Mouse (Mus musculus): Measurements from ENCODE around the gene Dbn1. TPM values are rescaled to one million over a fixed set of nuclear protein-coding genes. Genes with fewer than 3 reads are reported as not detected.

The Dbn1 gene
- polyA plus RNA-seq, 1 experiment from 2014 or later, result 292 TPM

DNA sequence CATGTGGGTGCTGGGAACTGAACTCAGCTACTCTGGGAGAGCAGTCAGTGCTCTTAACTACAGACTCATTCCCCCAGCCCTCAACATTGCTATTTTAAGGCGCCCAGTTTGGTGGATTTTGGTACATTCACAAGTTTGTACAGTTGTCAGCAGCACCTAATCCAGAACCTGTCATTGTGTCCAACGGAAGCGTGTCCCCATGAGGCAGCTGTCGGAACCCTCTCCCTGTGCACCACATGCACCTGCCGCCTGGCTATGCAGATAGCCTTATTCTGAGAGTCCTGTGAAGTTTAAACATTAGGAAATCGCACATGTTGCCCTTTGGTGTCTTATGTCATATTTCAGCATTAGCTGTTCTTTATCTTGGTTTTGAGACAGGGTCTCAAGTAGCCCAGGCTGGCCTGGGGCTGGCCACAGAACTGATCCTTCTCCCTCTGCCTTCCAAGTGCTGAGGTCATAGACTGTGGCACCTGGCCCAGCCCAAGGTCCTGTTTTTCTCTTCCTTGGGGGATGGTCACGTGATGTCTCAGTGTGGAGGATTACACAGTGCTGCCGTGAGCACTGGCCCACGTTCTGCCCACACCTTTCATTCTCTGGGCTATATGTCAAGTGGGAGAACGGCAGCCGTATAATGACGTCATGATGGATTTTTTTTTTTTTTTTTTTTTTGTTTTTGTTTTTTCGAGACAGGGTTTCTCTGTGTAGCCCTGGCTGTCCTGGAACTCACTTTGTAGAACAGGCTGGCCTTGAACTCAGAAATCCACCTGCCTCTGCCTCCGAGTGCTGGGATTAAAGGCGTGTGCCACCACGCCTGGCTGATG, 38.0 kb upstream of the Dbn1 start:
- H3K4me3 ChIP-seq (ENCODE audit: low read depth, low read length), result no peak overlapping the region
- H3K36me3 ChIP-seq (ENCODE audit: control insufficient read depth, insufficient read depth, low read length), result peaks cover 10% of the 10 kb centered on the region
- H3K4me1 ChIP-seq (ENCODE audit: control insufficient read depth, insufficient read depth, low read length), result no peaks in the 10 kb centered on the region
- WGBS, result 84% methylated on average over 15 of the region's 16 CpGs
- H3K27ac ChIP-seq (ENCODE audit: low read depth, low read length), result no peak overlapping the region
- H3K9me3 ChIP-seq (ENCODE audit: control insufficient read depth, low read length), result no peaks in the 10 kb centered on the region
- H3K4me2 ChIP-seq, result no peak overlapping the region
- DNase-seq (ENCODE audit: low spot score, missing footprints) (no peak), ATAC-seq (ENCODE audit: low FRiP score) (no peak)
- no peaks in the 10 kb centered on the region for H3K27me3 ChIP-seq (ENCODE audit: control insufficient read depth, insufficient read depth, low read length)
- no peak overlapping the region for H3K9ac ChIP-seq (ENCODE audit: low read length)

DNA sequence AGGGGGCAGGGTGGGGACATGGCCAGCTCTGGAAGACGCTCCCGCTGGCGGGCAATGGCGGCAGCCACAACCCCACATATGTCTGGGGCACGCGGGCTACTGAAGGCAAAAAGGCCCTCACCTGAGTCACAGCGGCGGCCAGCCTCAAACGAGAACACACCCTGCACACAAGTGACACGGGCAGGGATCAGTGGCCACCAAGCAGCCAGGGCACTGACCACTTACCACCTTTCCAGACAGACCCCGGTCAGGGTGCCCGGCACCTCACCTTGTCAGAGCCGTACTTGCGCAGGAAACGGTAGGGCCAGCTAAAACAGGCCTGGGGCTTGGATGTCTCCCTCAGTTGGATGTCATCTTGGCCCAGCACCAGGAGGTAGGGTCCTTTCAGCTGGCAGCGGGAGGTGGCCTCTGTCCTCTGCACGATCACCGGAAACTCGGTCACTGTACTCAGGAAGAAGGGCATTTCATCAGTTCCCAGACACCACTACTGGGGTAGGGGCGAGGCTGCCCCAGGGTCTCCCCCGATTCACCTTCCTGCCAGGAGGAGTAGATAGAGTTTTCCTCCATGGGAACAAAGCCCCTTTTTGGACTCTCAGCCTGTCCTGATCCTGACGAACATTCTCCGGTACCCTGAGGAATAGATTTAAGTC, 36.2 kb upstream of the Dbn1 start:
- H3K9ac ChIP-seq (ENCODE audit: low read length), result no peak overlapping the region
- H3K9me3 ChIP-seq (ENCODE audit: control insufficient read depth, low read length), result no peaks in the 10 kb centered on the region
- H3K36me3 ChIP-seq (ENCODE audit: control insufficient read depth, insufficient read depth, low read length), result no peaks in the 10 kb centered on the region
- no peak overlapping the region for H3K4me3 ChIP-seq (ENCODE audit: low read depth, low read length)
- no peaks in the 10 kb centered on the region for H3K4me1 ChIP-seq (ENCODE audit: control insufficient read depth, insufficient read depth, low read length)
- H3K27me3 ChIP-seq (ENCODE audit: control insufficient read depth, insufficient read depth, low read length), result no peaks in the 10 kb centered on the region
- DNase-seq (ENCODE audit: low spot score, missing footprints) (no peak), ATAC-seq (ENCODE audit: low FRiP score) (no peak)
- H3K4me2 ChIP-seq, result no peak overlapping the region
- 90% methylated on average over 23 of the region's 23 CpGs for WGBS
- H3K27ac ChIP-seq (ENCODE audit: low read depth, low read length), result no peak overlapping the region; the same call in 1 of the 2 replicates

DNA sequence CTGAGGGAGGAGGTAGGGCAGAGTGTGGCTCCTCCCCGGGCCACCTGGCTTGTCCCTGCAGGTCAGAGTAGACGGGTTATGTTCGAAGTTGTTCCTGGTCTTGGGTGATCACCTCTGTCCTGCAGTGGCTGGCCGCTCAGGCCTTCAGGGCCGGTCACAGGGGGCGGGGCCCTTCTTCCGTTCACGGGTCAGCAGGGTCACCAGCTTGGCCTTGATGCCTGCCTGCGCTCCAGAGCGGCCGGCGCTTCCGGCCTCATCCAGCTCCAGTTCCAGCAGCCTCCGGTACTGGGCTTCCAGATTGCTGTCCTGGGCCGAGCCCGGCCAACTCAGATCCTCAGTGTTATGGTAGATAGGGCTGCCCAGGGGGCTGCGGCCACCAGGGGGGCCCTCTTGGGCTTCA, 35.4 kb upstream of the Dbn1 start:
- no peaks in the 10 kb centered on the region for H3K27me3 ChIP-seq (ENCODE audit: control insufficient read depth, insufficient read depth, low read length)
- no peak for DNase-seq (ENCODE audit: low spot score, missing footprints)
- H3K36me3 ChIP-seq (ENCODE audit: control insufficient read depth, insufficient read depth, low read length), result no peaks in the 10 kb centered on the region
- no peak overlapping the region for H3K9ac ChIP-seq (ENCODE audit: low read length)
- no peaks in the 10 kb centered on the region for H3K9me3 ChIP-seq (ENCODE audit: control insufficient read depth, low read length)
- no peak overlapping the region for H3K27ac ChIP-seq (ENCODE audit: low read depth, low read length)
- H3K4me1 ChIP-seq (ENCODE audit: control insufficient read depth, insufficient read depth, low read length), result no peaks in the 10 kb centered on the region
- H3K4me2 ChIP-seq, result no peak overlapping the region
- no peak overlapping the region for H3K4me3 ChIP-seq (ENCODE audit: low read depth, low read length)
- no peak for ATAC-seq (ENCODE audit: low FRiP score)
- WGBS, result 59% methylated on average over 17 of the region's 17 CpGs

GRCm38 (mm10) chr13:55522730-55523129, 34.8 kb upstream of the Dbn1 start:
- Histone ChIP-seq H3K36me3 (ENCODE audit: control insufficient read depth, insufficient read depth, low read length) (no peaks in the 10 kb centered on the region), H3K27me3 (ENCODE audit: control insufficient read depth, insufficient read depth, low read length) (no peaks in the 10 kb centered on the region), H3K9me3 (ENCODE audit: control insufficient read depth, low read length) (no peaks in the 10 kb centered on the region), H3K4me1 (ENCODE audit: control insufficient read depth, insufficient read depth, low read length) (no peaks in the 10 kb centered on the region), H3K9ac (ENCODE audit: low read length) (no peak overlapping the region), H3K27ac (ENCODE audit: low read depth, low read length) (no peak overlapping the region), H3K4me3 (ENCODE audit: low read depth, low read length) (no peak overlapping the region), H3K4me2 (no peak overlapping the region)
- DNase-seq (ENCODE audit: low spot score, missing footprints), result no peak
- ATAC-seq (ENCODE audit: low FRiP score), result no peak
- WGBS, result 58% methylated on average over 8 of the region's 8 CpGs

DNA sequence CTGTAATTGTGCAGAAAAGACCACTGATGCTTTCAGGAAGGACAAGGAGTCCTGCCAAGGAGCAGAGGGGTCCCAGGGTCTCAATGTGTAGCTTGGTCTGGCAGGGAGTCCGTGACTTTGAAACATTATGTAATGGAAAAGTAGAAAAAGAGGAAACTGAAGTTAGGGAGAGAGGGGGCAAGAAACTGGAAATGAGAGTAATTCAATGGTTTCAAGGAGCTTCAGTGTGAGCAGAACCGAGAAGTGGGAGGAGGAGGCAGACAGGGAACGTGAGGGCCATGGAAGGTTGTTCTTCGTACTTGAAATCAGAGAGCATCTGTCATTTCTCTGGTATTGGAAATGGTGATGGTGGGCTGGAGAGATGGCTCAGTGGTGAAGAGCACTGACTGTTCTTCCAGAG, 31.7 kb upstream of the Dbn1 start:
- 82% methylated on average over 4 of the region's 4 CpGs for WGBS
- H3K27ac ChIP-seq (ENCODE audit: low read depth, low read length), result no peak overlapping the region
- H3K9me3 ChIP-seq (ENCODE audit: control insufficient read depth, low read length), result no peaks in the 10 kb centered on the region
- no peak overlapping the region for H3K4me2 ChIP-seq
- no peak for DNase-seq (ENCODE audit: low spot score, missing footprints)
- no peaks in the 10 kb centered on the region for H3K4me1 ChIP-seq (ENCODE audit: control insufficient read depth, insufficient read depth, low read length)
- no peaks in the 10 kb centered on the region for H3K36me3 ChIP-seq (ENCODE audit: control insufficient read depth, insufficient read depth, low read length)
- H3K4me3 ChIP-seq (ENCODE audit: low read depth, low read length), result no peak overlapping the region
- no peaks in the 10 kb centered on the region for H3K27me3 ChIP-seq (ENCODE audit: control insufficient read depth, insufficient read depth, low read length)
- ATAC-seq (ENCODE audit: low FRiP score), result no peak
- no peak overlapping the region for H3K9ac ChIP-seq (ENCODE audit: low read length)

DNA sequence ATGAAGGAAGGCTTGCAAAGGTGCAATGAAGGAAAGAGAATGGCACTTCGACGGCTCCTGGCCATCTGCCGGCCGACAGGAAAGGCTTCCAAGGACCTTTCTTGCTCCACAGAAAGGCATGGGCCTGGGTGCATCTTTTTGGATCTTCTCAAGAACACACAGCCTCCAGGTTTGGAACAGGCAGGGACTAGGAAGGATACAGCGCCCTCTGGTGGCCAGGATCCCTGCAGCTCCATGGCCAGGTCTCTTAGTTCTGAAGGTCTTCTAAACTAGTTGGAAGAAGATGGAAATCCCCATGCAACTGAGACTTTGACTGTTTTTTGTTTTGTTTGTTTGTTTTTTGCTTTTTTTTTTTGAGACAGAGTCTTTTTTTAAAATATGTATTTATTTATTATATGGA, 29.0 kb upstream of the Dbn1 start:
- WGBS, result 5% methylated on average over 5 of the region's 5 CpGs
- Histone ChIP-seq H3K9ac (ENCODE audit: low read length) (no peak overlapping the region), H3K4me2 (no peak overlapping the region), H3K27ac (ENCODE audit: low read depth, low read length) (no peak overlapping the region), H3K27me3 (ENCODE audit: control insufficient read depth, insufficient read depth, low read length) (no peaks in the 10 kb centered on the region), H3K9me3 (ENCODE audit: control insufficient read depth, low read length) (no peaks in the 10 kb centered on the region), H3K4me3 (ENCODE audit: low read depth, low read length) (no peak overlapping the region), H3K4me1 (ENCODE audit: control insufficient read depth, insufficient read depth, low read length) (peaks cover 10% of the 10 kb centered on the region), H3K36me3 (ENCODE audit: control insufficient read depth, insufficient read depth, low read length) (no peaks in the 10 kb centered on the region)
- ATAC-seq (ENCODE audit: low FRiP score) (no peak), DNase-seq (ENCODE audit: low spot score, missing footprints) (peak; percentile 99)

- H3K27ac ChIP-seq (ENCODE audit: low read depth, low read length), result no peak overlapping the region
- H3K4me2 ChIP-seq, result peak overlapping the region; percentile 86
- H3K9ac ChIP-seq (ENCODE audit: low read length), result peak overlapping the region; percentile 80; the same call in 1 of the 2 replicates
- peak overlapping the region; percentile 78 for H3K4me3 ChIP-seq (ENCODE audit: low read depth, low read length)
- no peaks in the 10 kb centered on the region for H3K9me3 ChIP-seq (ENCODE audit: control insufficient read depth, low read length)
- ATAC-seq (ENCODE audit: low FRiP score) (no peak), DNase-seq (ENCODE audit: low spot score, missing footprints) (no peak)
- H3K36me3 ChIP-seq (ENCODE audit: control insufficient read depth, insufficient read depth, low read length), result no peaks in the 10 kb centered on the region
- peaks cover 27% of the 10 kb centered on the region for H3K4me1 ChIP-seq (ENCODE audit: control insufficient read depth, insufficient read depth, low read length)
- WGBS, result 35% methylated on average over 9 of the region's 9 CpGs
- H3K27me3 ChIP-seq (ENCODE audit: control insufficient read depth, insufficient read depth, low read length), result no peaks in the 10 kb centered on the region
Measured at GRCm38 (mm10) chr13:55513828-55514227, 25.9 kb upstream of the Dbn1 start.

DNA sequence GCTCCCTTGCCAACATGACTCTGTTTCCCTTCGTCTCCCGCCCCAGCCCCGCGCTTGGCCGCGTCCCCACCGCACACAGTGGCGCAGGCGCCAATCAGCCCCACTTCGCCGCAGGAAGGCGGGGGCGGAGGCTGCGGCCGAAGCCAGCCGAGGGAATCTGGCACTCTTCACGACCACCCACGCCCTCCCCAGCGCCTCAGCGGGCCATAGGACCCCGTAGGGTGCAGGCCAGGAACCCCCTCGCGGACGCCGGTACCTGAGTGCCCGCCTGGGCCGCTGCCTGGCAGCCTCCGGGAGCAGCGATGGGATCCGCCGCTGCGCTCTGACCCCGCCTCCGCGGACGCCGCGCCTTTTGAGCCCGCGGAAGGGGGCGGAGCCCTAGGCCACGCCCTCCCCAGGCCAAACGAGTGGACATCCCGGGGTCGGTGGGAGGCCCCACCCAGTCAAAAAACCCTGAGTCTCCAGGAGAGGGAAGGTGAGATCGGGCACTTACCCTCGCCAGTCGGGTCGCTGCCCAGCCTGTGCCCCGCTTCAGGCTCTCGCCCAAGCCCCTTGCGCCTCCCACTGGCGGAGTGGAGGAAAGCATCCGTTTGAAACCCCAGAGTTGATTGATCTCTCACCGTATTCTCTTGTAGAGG, 25.3 kb upstream of the Dbn1 start, which contains the start of gene Pdlim7:
Gene Pdlim7, minus strand, starts transcription at position 566 of the 638 bp plus-strand sequence.
- WGBS, result under 1% methylated on average over 55 of the region's 55 CpGs
- Histone ChIP-seq H3K4me1 (ENCODE audit: control insufficient read depth, insufficient read depth, low read length) (peaks cover 27% of the 10 kb centered on the region), H3K4me3 (ENCODE audit: low read depth, low read length) (peak within 1 kb of the TSS; percentile 78), H3K27me3 (ENCODE audit: control insufficient read depth, insufficient read depth, low read length) (no peaks in the 10 kb centered on the region), H3K27ac (ENCODE audit: low read depth, low read length) (peak within 1 kb of the TSS; percentile 38; the same call in 1 of the 2 replicates), H3K36me3 (ENCODE audit: control insufficient read depth, insufficient read depth, low read length) (0 out of 2 replicates have a peak, but pooled peaks cover 4% of the 10 kb centered on the region), H3K4me2 (peak within 1 kb of the TSS; percentile 86), H3K9me3 (ENCODE audit: control insufficient read depth, low read length) (no peaks in the 10 kb centered on the region), H3K9ac (ENCODE audit: low read length) (peak within 1 kb of the TSS; percentile 80)
- DNase-seq (ENCODE audit: low spot score, missing footprints) (peak; percentile 99), ATAC-seq (ENCODE audit: low FRiP score) (peak; percentile 83)

Data from midbrain, embryonic 11.5 days (tissue).